Mouse (Mus musculus) megakaryocyte-erythroid progenitor cell, adult 5-6 weeks (primary cell): ENCODE data around the gene Pam. TPM values are rescaled to one million over a fixed set of nuclear protein-coding genes. Genes with fewer than 3 reads are reported as not detected.

Experiments used
- ATAC-seq: replicated peaks from 2 replicates; pipeline ENCODE4 v1.8.0; 2016; ENCODE audit warnings: mild to moderate bottlenecking, inconsistent platforms; ENCODE audit not compliant: severe bottlenecking, poor library complexity, low FRiP score, low TSS enrichment
- total RNA-seq, 2 experiments: library from RNA; stranded (forward) in 1 of 2; stranded (reverse) in 1 of 2; fragments of 200-1000, 215-1000 nt in 1 of 2; fragments of >200 nt in 1 of 2; fragmentation: Nextera tagmentation in 1 of 2; gene quantifications; 2 replicates each; pipeline ENCODE4 v1.2.3; 2014 to 2017

The Pam gene
- total RNA-seq, 2 experiments from 2014 or later: 6.1 to 22.3 TPM

DNA sequence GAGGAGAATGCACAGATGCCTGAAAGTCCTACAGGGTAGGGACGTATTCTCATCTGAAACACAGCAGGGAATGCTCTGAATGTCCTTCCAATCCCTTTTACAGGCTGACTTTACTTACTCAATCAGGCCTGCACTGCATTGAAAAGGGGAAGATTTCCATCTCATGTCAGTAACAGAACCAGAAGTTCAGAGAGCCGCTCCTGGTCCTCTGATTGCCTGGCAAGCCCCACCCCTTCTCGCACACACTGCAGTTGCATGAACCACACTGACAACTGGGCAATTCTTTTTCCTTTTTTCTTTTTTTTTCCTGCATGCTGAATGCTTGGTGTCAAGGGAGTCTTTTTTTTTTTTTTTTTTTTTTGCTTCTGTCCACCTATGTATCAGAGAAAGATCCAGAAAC lies 11.9 kb downstream of the Pam start:
- no peak for ATAC-seq

- ATAC-seq: no peak
These were observed 12.5 kb downstream of the Pam start for GRCm38 (mm10) chr1:98082988-98083387.

DNA sequence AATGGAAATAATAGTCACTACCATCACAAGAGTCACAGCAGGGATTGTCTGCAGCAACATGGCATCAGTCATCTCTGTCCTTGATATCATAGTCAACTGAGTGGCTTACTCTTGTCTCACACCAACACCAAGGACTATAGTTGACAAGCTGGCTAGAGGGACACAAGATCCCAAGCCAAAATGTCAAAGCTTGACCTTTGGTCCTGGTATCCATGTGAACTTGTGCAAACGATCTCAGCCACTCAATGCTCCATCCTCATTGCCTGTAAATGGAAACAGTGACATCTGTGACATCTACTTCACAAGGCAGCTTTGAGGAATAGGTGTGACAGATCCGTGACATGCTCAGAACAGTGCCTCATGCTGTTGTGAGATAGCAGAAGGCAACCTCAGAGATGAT lies 15.0 kb downstream of the Pam start:
- no peak for ATAC-seq

DNA sequence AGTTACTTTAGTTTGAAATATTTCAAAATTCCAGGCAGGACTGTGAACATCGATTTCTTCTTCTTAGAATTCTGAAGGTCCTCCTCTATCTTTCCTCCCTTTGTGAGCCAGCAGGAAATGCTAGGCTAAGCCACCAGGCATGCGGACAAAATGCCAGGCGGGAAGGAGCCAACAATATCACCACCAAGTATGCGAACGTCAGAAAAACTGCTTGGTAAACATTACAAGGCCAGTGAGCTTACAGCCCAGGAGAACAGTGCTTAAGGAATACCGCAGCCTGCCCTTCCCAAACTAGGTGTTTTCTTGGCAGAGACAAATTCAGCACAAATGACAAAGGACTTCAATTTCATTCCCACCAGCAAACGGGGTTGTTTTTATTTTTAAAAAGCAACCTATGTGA lies 15.8 kb downstream of the Pam start:
- ATAC-seq: no peak

- ATAC-seq: no peak
These were observed 16.7 kb downstream of the Pam start for GRCm38 (mm10) chr1:98078735-98079134.

- ATAC-seq: no peak
These were observed 21.6 kb downstream of the Pam start for GRCm38 (mm10) chr1:98073826-98074225.

- ATAC-seq: no peak
These were observed 22.3 kb downstream of the Pam start for GRCm38 (mm10) chr1:98073127-98073526.

- peak; percentile 89 for ATAC-seq
These were observed 23.4 kb downstream of the Pam start for GRCm38 (mm10) chr1:98072045-98072444.

DNA sequence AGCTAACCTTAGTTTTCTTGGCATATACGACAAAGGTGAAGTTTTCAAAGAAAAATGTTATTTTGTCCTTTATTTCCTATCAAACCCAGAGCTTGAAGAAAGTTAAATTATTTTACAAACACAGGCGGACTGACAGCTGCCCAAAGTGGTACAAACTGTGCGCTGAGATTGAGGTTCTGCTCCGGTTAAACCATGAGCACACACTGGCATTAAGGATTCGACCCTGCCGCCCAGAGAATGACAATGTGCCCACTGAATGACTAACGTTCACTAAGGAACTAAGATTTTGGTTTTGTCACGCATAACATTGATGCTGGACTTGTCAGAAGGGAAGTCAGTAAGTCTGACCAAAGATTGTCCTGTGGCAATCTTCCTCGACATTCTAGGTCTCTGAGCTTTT lies 24.0 kb downstream of the Pam start:
- no peak for ATAC-seq

DNA sequence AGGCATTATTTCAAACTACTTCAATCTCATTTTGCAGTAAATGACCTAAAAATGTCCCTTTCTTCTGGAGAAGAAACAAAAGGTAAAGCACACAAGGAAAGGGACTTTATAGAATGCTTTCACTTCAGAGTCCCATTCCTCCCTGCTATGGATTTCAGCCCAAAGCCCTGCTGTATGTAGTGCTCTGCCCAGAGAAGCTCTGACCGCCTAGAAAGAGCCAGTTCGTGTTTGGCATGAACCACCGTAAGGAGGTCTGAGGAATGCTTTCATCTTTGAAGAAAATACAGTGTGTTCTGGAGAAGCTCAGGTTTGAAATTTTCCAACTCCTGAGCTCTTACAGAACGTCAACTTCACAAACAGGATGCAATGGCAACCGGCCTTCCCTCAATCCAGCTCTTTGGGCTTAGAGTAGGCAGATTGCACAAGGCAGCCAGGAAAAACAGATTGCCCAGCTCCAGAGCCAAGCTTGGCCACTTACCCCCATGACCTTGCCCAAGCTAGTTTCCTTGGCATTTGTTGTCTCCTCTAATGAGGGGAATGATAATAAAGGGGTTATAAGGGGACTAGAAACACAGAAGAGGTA lies 24.6 kb downstream of the Pam start:
- ATAC-seq: no peak

DNA sequence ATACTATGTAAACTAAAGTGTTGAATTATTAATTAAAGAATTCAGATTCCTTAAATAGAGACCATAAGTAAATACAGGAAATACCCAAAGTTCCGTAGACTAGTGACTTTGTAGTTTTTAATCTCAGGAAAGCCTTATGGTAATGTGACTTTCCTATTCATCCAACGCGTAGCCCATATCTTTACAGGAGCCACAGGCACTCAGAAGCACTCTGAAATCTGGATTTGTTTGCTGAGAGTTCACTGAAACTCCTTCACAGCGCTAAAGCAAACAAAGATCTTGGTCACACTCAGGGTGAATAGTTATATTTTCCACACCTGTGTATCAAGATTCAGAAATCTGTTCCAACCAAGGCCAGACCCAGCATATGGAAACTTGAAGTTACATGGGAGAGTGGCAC lies 27.3 kb downstream of the Pam start:
- ATAC-seq: no peak

DNA sequence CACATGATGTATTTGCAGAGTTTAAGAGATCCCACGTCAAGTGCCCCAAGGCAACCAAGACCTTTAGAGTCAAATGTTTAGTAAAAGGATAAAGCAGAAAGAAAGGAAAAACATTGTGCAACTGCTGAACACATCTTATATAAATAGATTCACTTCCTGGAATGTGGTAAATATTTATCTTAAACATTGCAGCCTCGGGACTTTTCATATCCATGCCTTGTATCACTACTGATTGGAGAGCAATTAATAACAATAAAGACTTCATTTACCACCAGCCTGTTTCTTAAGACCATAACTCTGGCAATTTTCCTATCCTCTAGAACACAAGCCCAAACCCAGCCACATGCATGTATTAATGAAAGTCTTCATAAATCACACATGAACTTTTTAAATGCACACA lies 33.4 kb downstream of the Pam start:
- ATAC-seq: no peak

- no peak for ATAC-seq
These were observed 36.0 kb downstream of the Pam start for GRCm38 (mm10) chr1:98059401-98059800.

GRCm38 (mm10) chr1:98056996-98057945 lies 38.2 kb downstream of the Pam start:
- ATAC-seq: no peak

- peak; percentile 77 for ATAC-seq
These were observed 39.2 kb downstream of the Pam start for GRCm38 (mm10) chr1:98056277-98056676.

GRCm38 (mm10) chr1:98055591-98055990 lies 39.9 kb downstream of the Pam start:
- no peak for ATAC-seq

DNA sequence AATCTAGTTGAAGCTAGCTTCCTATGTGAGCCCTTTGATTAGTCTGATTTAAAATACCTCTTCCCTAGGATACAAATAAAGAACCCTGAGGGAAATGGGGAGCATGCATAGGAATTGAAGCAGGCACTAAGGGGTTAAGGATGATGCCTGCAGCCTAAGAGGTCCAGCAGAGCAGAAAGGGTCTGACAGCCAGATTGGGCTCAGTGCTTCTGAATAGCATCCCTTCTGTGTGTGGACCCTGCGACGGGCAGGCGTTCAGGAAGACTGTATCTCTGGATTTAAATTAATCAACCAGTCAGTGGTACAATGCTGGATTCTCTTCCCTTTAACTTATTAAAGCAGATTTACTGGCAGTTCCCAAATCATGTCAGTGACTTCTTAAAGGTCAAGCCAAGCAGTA lies 41.5 kb downstream of the Pam start:
- no peak for ATAC-seq

GRCm38 (mm10) chr1:98053447-98053846 lies 42.0 kb downstream of the Pam start:
- no peak for ATAC-seq

DNA sequence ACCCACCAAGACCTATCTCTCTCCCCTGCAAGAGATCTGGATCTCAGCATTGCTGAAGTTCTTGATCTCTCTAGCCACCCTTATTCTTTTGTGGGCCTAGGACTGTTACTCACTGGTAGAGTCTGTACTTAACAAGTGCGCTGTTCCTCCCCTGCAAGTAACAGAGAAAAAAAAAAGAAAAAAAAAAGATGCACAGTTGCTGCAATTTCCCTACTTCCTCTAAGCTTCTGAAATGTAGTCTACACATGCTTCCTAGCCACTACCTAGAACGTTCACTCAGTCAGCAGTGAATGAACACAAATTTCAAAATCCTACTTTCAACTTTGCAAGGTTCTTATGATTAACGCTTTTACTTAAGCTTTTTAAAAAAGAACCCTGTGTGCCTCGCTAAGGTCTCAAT lies 42.7 kb downstream of the Pam start:
- no peak for ATAC-seq

DNA sequence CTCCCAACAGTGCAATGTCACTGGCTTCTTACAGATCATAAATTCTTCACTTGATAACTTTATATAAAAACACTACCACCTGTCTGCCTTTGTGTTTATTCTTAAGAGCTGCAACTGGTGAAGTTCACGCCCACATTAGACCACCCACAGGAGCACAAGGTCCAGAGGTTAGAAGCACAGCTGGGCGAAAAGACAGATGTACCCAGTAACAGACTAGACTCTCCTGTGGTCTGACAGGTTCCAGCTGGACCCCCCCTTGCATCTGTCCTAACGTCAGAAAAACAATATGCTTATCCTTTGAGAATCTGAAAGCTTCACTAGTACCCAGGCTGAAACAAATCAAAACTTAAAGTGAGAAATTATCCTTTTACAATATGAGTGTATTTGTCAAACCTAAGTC lies 44.4 kb downstream of the Pam start:
- ATAC-seq: no peak

- ATAC-seq: no peak
These were observed 45.7 kb downstream of the Pam start for GRCm38 (mm10) chr1:98049756-98050155.
